Mouse (Mus musculus) stomach, embryonic 14.5 days (tissue): ENCODE measurements around the gene Isoc2b. TPM values are rescaled to one million over a fixed set of nuclear protein-coding genes. Genes with fewer than 3 reads are reported as not detected.
A peak's percentile ranks its signal among the peaks of the same experiment; 100 is the strongest.

ENCODE experiments used
- ATAC-seq: fragments of 200-750 bp; cut with Nextera tagmentation; 2 replicates; pipeline ENCODE4 v1.8.0; 2017; ENCODE audit warnings: low read depth, moderate TSS enrichment; ENCODE audit not compliant: insufficient number of reproducible peaks, insufficient read depth, low FRiP score
- H3K27ac ChIP-seq: fragments of 300-500 bp; sonication (generic); 2 replicates; pipeline ENCODE4 v1.5.1; 2014; ENCODE audit warnings: mild to moderate bottlenecking, low read length, moderate library complexity, mixed read lengths
- H3K27me3 ChIP-seq: fragments of 300-500 bp; sonication (generic); 2 replicates; pipeline ENCODE4 v1.6.1; 2014; ENCODE audit warnings: low read length, control low read depth, mixed read lengths; ENCODE audit not compliant: control insufficient read depth, insufficient read depth
- H3K36me3 ChIP-seq: fragments of 300-500 bp; sonication (generic); 2 replicates; pipeline ENCODE4 v1.6.1; 2014; ENCODE audit warnings: mild to moderate bottlenecking, control low read depth, low read length, moderate library complexity, mixed read lengths; ENCODE audit not compliant: control insufficient read depth, insufficient read depth
- H3K4me1 ChIP-seq: fragments of 300-500 bp; sonication (generic); 2 replicates; pipeline ENCODE4 v1.6.1; 2014; ENCODE audit warnings: low read length, control low read depth, mixed read lengths; ENCODE audit not compliant: control insufficient read depth, insufficient read depth
- H3K4me2 ChIP-seq: fragments of 300-500 bp; sonication (generic); replicated peaks from 2 replicates; pipeline ENCODE4 v1.6.1; 2014; ENCODE audit warnings: low read depth, low read length, control low read depth
- H3K4me3 ChIP-seq: fragments of 300-500 bp; sonication (generic); 2 replicates; pipeline ENCODE4 v1.5.1; 2014; ENCODE audit warnings: low read depth, low read length, control low read depth
- H3K9ac ChIP-seq: fragments of 300-500 bp; sonication (generic); replicated peaks from 2 replicates; pipeline ENCODE4 v1.6.1; 2014; ENCODE audit warnings: low read depth, mild to moderate bottlenecking, control low read depth, low read length, moderate library complexity, mixed read lengths
- H3K9me3 ChIP-seq: fragments of 300-500 bp; sonication (generic); 2 replicates; pipeline ENCODE4 v1.6.1; 2016; ENCODE audit warnings: low read depth, low read length, control low read depth; ENCODE audit not compliant: control insufficient read depth
- WGBS: fragments of 180-500 bp; shearing (Covaris S2); extraction: QIAGEN DNeasy Blood & Tissue Kit; methylation state at CpG from one replicate; pipeline ENCODE4 v1.1.7; 2014; 5-methylcytosine and 5-hydroxymethylcytosine counted together
- polyA plus RNA-seq: library from polyadenylated mRNA; unstranded; fragments of >200 nt; fragmentation: Nextera tagmentation; extraction: Ambion mirVana; gene quantifications from 2 replicates; pipeline ENCODE4 v1.2.1, GENCODE M21; 2014

Gene Isoc2b
- polyA plus RNA-seq, 1 experiment from 2014 or later, result 7.0 TPM

DNA sequence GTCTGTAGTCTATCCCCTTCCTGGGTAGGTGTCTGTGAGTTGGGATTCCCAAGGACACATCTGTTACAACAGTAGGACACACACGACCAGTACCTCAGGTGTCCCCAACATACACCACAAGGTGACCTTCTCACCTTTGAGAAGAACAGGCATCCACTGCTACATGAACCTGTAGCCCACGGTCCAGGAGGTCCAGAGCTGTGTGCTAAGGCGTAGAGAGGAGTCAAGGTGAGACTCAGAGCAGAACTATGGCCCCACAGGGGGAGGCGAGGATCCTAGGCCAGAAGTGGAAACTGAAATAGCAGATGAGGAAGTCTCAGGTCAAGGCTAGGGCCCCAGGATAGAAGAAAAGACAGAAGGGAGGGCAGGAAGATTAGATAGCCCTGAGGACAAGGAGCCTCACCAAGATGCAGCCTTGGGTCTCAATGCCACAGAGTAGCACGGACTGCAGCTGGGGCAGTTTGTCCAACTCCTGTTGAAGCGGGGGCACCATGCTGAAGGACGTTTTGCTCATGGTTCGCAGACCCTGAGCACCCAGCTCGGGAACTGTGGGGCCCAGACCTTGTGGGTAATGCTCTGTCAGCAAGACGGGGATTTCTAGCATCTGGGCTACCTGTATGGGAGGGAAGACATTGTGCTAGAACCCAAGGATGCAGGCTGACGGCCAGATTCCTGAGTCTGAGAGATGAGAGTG is 19.3 kb downstream of the Isoc2b start:
- ATAC-seq, result no peak
- H3K27ac ChIP-seq, result no peak overlapping the region
- H3K36me3 ChIP-seq, result no peaks in the 10 kb centered on the region
- no peak overlapping the region for H3K9ac ChIP-seq
- WGBS, result 79% methylated on average over 11 of the region's 11 CpGs
- no peaks in the 10 kb centered on the region for H3K4me1 ChIP-seq
- no peak overlapping the region for H3K4me3 ChIP-seq
- H3K4me2 ChIP-seq, result no peak overlapping the region
- no peaks in the 10 kb centered on the region for H3K9me3 ChIP-seq
- H3K27me3 ChIP-seq, result no peaks in the 10 kb centered on the region

DNA sequence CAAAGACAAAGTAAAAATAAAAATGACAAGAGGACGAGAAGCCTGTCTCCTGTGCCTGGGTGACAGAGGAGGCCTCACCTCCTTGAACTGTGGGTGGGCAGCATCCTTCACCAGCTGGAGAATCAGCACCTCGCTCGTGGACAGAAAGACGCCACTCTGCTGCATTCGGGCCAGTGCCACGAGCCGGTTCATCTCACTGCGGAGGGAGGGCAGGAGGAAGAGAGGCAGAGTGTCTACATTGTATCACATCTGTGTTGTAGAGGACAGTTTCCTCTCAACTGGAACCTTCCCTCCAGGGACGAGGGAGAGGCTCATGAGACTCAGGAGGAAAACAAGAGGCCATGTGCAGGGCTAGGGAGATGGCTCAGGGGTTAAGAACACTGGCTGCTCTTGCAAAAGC is 20.7 kb downstream of the Isoc2b start:
- H3K9ac ChIP-seq, result no peak overlapping the region
- no peak overlapping the region for H3K4me3 ChIP-seq
- no peaks in the 10 kb centered on the region for H3K9me3 ChIP-seq
- H3K4me2 ChIP-seq, result no peak overlapping the region
- H3K4me1 ChIP-seq, result peaks cover 4% of the 10 kb centered on the region; the same call in 1 of the 2 replicates
- H3K27ac ChIP-seq, result no peak overlapping the region
- 61% methylated on average over 9 of the region's 9 CpGs for WGBS
- no peaks in the 10 kb centered on the region for H3K36me3 ChIP-seq
- H3K27me3 ChIP-seq, result peaks cover 2% of the 10 kb centered on the region; the same call in 1 of the 2 replicates
- no peak for ATAC-seq

DNA sequence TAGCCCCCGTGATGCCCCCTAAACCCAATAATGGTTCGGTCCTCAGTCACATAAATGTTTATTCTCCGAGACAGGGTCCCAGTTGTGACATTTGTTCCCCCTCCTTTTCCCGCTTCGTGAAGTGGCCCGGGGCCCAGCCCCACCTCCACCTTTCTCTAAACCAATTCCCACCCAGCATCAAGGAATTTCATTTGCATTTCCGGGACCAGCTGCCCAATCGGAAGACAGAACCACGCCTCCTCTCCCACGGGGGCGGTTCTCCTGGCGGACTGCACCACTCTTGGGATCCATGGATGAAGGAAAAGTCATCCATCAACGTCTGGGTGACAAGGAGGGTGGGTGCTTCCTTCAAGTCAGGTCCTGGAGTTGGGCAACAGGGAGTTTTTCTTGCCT is 25.1 kb downstream of the Isoc2b start:
- H3K4me3 ChIP-seq, result peak overlapping the region; percentile 41
- H3K9me3 ChIP-seq, result no peaks in the 10 kb centered on the region
- H3K27ac ChIP-seq, result no peak overlapping the region
- H3K9ac ChIP-seq, result 0 out of 2 replicates have a peak overlapping the region, but pooled peaks have one; percentile 14
- 0% methylated on average over 13 of the region's 13 CpGs for WGBS
- H3K36me3 ChIP-seq, result no peaks in the 10 kb centered on the region
- ATAC-seq, result peak; percentile 86
- peaks cover 22% of the 10 kb centered on the region for H3K4me1 ChIP-seq
- peaks cover 23% of the 10 kb centered on the region for H3K27me3 ChIP-seq
- peak overlapping the region; percentile 93 for H3K4me2 ChIP-seq

DNA sequence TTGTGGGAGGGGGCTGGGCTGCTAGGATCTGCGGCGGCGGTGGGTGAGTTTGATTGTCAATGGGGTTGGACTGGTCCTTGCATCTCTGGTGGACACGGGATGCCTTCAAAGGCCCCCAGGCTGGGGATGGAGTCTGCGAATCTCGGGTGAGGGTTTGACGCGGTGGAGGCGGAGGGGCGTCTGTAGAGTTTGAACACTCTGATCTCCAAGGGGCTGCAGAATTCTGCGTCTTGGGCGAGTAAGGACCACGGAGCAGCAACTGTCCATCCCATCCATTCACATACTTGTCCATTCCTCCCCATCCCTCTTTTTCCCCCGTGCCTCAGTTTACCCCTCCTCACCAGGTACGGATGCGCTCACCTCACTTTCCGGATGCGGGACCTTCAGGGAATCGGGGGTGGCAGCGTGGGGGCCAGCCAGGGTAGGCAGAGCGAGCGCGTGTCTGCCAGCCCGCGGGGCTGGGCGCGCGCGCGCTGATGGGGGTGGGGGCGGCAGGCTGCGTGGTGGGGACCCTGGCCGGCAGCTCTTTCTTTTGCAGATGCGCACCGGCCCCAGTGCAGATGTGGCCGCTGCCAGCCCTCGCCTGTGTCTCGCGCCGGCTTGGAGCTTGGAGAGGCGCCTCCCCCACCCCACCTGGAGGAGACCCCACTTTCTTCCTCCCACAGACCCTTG is 25.7 kb downstream of the Isoc2b start, which contains the start of gene Shisa7:
Shisa7 (minus strand) TSS at position 452 of the 672 bp plus-strand sequence.
- H3K9ac ChIP-seq, result peak within 1 kb of the TSS; percentile 14; the same call in 1 of the 2 replicates
- H3K4me1 ChIP-seq, result peaks cover 22% of the 10 kb centered on the region
- no peaks in the 10 kb centered on the region for H3K36me3 ChIP-seq
- peaks cover 23% of the 10 kb centered on the region for H3K27me3 ChIP-seq
- H3K4me2 ChIP-seq, result peak within 1 kb of the TSS; percentile 93
- H3K27ac ChIP-seq, result no peak within 1 kb of the TSS; the same call in 1 of the 2 replicates
- no peaks in the 10 kb centered on the region for H3K9me3 ChIP-seq
- peak; percentile 30; the same call in 1 of the 2 replicates for ATAC-seq
- WGBS, result 1% methylated on average over 40 of the region's 41 CpGs
- H3K4me3 ChIP-seq, result peak within 1 kb of the TSS; percentile 41

DNA sequence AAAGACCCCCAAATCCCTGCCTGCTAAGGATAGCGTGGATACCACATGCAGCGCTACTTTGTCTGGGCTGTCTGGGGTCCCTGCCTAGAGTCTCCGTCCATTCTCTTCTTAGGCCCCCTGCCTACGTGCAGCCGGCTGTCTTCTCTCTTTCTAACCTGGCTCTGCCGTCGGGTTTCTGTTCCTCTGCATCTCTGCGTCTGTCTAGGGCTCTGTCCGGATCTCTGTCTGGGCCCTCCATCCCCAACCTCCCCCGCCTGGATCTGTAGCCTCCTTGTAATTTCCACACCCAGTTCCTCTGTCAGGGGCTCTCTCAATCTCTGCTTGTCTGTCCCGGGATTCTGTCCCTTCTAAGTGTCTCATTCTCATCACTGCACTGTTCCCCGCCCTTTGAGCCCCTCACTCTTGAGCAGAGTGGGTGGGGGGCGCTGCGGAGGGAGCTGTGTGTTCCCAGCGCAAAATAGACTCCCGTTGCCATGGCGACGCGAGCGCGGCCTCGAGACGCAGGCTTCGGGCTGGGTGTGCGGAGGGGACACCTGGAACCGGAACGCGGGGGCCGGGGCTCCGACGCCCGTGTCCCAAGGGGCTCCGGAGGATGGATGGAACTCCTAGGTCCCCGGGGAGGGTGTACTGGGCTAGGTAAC is 26.3 kb downstream of the Isoc2b start:
- ATAC-seq, result peak; percentile 26; the same call in 1 of the 2 replicates
- Histone ChIP-seq H3K36me3 (no peaks in the 10 kb centered on the region), H3K4me2 (peak overlapping the region; percentile 93), H3K9me3 (no peaks in the 10 kb centered on the region), H3K27ac (no peak overlapping the region; the same call in 1 of the 2 replicates), H3K9ac (no peak overlapping the region; the same call in 1 of the 2 replicates), H3K27me3 (peaks cover 23% of the 10 kb centered on the region), H3K4me3 (peak overlapping the region; percentile 41), H3K4me1 (peaks cover 22% of the 10 kb centered on the region)
- WGBS, result 2% methylated on average over 34 of the region's 34 CpGs

DNA sequence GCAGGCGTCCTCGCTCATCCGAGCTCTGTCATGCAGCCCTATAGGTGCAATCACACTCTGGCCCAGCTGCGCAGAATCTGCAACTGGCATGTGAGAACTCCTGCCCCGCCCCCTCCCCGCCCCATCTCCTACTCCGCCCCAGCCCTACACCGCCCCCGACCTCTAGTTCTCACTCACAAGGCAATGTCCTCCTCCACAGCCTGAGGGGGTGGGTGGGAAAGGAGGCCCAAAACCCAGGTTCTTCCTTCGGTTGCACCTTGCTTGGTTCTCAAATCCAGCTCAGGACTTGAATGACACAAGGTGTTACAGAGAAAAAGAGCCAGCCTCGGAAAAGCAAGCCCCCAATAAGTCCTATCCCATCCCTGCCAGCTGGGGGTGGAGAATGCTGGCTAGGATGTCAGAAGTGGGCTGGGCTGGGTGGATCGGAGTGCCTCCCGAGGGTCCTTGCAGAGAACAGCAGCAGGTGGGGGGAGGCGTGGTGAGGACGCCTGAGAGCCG is 27.4 kb downstream of the Isoc2b start:
- ATAC-seq, result peak; percentile 57; the same call in 1 of the 2 replicates
- under 1% methylated on average over 16 of the region's 16 CpGs for WGBS
- Histone ChIP-seq H3K4me2 (peak overlapping the region; percentile 32), H3K27me3 (peaks cover 23% of the 10 kb centered on the region), H3K9me3 (no peaks in the 10 kb centered on the region), H3K9ac (no peak overlapping the region), H3K36me3 (no peaks in the 10 kb centered on the region), H3K27ac (no peak overlapping the region), H3K4me3 (peak overlapping the region; percentile 15; the same call in 1 of the 2 replicates), H3K4me1 (peaks cover 22% of the 10 kb centered on the region)

DNA sequence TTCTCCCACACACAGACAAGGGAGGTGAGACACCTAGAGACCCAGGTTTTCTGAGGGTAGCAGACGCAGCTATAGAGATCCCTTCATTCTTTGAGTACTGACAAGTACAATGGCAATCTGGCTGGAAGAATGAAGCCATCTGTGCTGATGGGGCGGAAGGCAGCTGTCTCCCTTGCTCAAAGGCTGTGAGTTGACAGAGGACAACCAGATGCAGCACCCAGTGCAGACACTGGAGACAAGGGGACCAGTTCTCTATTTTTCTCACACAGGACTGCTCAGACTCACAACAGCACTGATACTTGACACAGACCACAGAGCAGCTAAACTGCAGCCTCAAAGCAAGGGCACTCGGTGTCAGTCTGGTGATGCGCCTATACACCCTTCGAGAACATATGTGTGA is 28.0 kb downstream of the Isoc2b start:
- H3K27me3 ChIP-seq, result peaks cover 23% of the 10 kb centered on the region
- peaks cover 22% of the 10 kb centered on the region for H3K4me1 ChIP-seq
- H3K4me3 ChIP-seq, result no peak overlapping the region
- 0 out of 2 replicates have a peak, but pooled peaks cover 2% of the 10 kb centered on the region for H3K9me3 ChIP-seq
- no peak overlapping the region for H3K27ac ChIP-seq
- 0 out of 2 replicates have a peak overlapping the region, but pooled peaks have one; percentile 32 for H3K4me2 ChIP-seq
- WGBS, result 46% methylated on average over 5 of the region's 5 CpGs
- no peaks in the 10 kb centered on the region for H3K36me3 ChIP-seq
- ATAC-seq, result no peak
- no peak overlapping the region for H3K9ac ChIP-seq

DNA sequence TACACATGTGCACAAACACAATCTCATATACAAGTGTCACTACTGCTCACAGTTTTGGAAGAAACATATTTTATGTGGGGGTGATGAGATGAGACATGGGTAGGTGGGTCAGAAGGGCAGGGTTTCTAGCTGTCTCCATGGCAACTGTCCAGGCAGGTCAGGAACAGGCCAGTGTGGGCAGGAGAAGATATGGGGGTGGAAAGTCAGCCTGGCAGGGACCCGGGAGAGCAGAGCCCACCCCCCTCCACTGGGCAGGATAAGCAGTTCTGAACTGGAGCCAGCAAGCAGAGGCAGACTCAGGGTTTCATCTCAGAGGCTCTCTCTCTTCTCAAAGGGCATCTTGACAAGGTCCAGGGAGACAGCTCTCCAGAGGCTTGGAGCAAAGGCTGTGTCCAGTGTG is 32.4 kb downstream of the Isoc2b start:
- 0 out of 2 replicates have a peak, but pooled peaks cover 3% of the 10 kb centered on the region for H3K9me3 ChIP-seq
- H3K27ac ChIP-seq, result no peak overlapping the region
- WGBS, result 6% methylated on average over 1 of the region's 1 CpGs
- no peak overlapping the region for H3K4me3 ChIP-seq
- H3K9ac ChIP-seq, result no peak overlapping the region
- H3K4me2 ChIP-seq, result no peak overlapping the region
- no peak for ATAC-seq
- H3K27me3 ChIP-seq, result peaks cover 29% of the 10 kb centered on the region; the same call in 1 of the 2 replicates
- H3K4me1 ChIP-seq, result peaks cover 6% of the 10 kb centered on the region; the same call in 1 of the 2 replicates
- no peaks in the 10 kb centered on the region for H3K36me3 ChIP-seq
